Mouse (Mus musculus) adrenal gland, postnatal 36 days (tissue): ENCODE measurements at regions not wholly inside any gene's neighbourhood (a gene's known extent, or its start where the extent isn't known, plus 50 kb on each side); places are given as distances from the start of the nearest gene placed in this dataset.

Source experiments
- DNase-seq, 2 experiments: peaks; one replicate each; pipeline ENCODE4 v3.0.0; 2021; ENCODE audit warnings: mixed read lengths in 1 of 2

GRCm38 (mm10) chr13:47298010-47298409 lies 175.6 kb downstream of the Rnf144b start:
- no peak for DNase-seq

GRCm38 (mm10) chr13:47300486-47300885 lies 178.0 kb downstream of the Rnf144b start:
- no peak for DNase-seq

- peak in 1 of 2 experiments; percentile 21 for DNase-seq
Measured at GRCm38 (mm10) chr13:47301070-47301469, 178.6 kb downstream of the Rnf144b start.

- no peak for DNase-seq
Measured at GRCm38 (mm10) chr13:47309492-47309891, 187.0 kb downstream of the Rnf144b start.

GRCm38 (mm10) chr13:47310751-47311202 lies 188.3 kb downstream of the Rnf144b start:
- no peak for DNase-seq

GRCm38 (mm10) chr13:47319549-47319948 lies 197.1 kb downstream of the Rnf144b start:
- DNase-seq: no peak

- no peak for DNase-seq
Measured at GRCm38 (mm10) chr13:47321876-47322275, 199.4 kb downstream of the Rnf144b start.

GRCm38 (mm10) chr13:47335996-47336684 lies 213.7 kb downstream of the Rnf144b start:
- peak; percentile 12 to 56 for DNase-seq

- no peak for DNase-seq
Measured at GRCm38 (mm10) chr13:47336865-47337441, 214.5 kb downstream of the Rnf144b start.

GRCm38 (mm10) chr13:47339411-47339810 lies 217.0 kb downstream of the Rnf144b start:
- no peak for DNase-seq

- no peak for DNase-seq
Measured at GRCm38 (mm10) chr13:47342361-47342760, 219.9 kb downstream of the Rnf144b start.

GRCm38 (mm10) chr13:47345576-47345975 lies 223.1 kb downstream of the Rnf144b start:
- DNase-seq: peak; percentile 14 to 36

- no peak for DNase-seq
Measured at GRCm38 (mm10) chr13:47347835-47348234, 225.4 kb downstream of the Rnf144b start.

GRCm38 (mm10) chr13:47348517-47349145 lies 226.2 kb downstream of the Rnf144b start:
- DNase-seq: peak; percentile 70 to 74

GRCm38 (mm10) chr13:47354446-47354845 lies 232.0 kb downstream of the Rnf144b start:
- DNase-seq: no peak

- DNase-seq: no peak
Measured at GRCm38 (mm10) chr13:47355169-47355568, 232.7 kb downstream of the Rnf144b start.

GRCm38 (mm10) chr13:47358986-47359385 lies 236.5 kb downstream of the Rnf144b start:
- DNase-seq: no peak

GRCm38 (mm10) chr13:47365776-47366175 lies 243.3 kb downstream of the Rnf144b start:
- DNase-seq: no peak

GRCm38 (mm10) chr13:47368041-47368823 lies 245.8 kb downstream of the Rnf144b start:
- no peak for DNase-seq

GRCm38 (mm10) chr13:47374583-47374982 lies 252.1 kb downstream of the Rnf144b start:
- no peak for DNase-seq

- no peak for DNase-seq
Measured at GRCm38 (mm10) chr13:47391023-47391422, 268.6 kb downstream of the Rnf144b start.

GRCm38 (mm10) chr13:47397726-47398350 lies 275.4 kb downstream of the Rnf144b start:
- no peak for DNase-seq
